Mouse (Mus musculus): ENCODE measurements around the gene Rgs4.

- TF ChIP-seq CTCF (IDR thresholded peaks at IDR 0.05), result no peak
- no peak for TF ChIP-seq EP300 (IDR thresholded peaks at IDR 0.05)
These were observed 50.2 kb downstream of the Rgs4 start for GRCm38 (mm10) chr1:169697236-169697635.
